Mouse (Mus musculus) adrenal gland, postnatal 25 days (tissue): Measurements from ENCODE around the gene Gm28051. TPM values are rescaled to one million over a fixed set of nuclear protein-coding genes. Genes with fewer than 3 reads are reported as not detected.

Source experiments
- DNase-seq: peaks from one replicate; pipeline ENCODE4 v3.0.0; 2021; ENCODE audit warnings: mixed read lengths
- total RNA-seq: library from RNA; stranded (reverse); gene quantifications from 2 replicates; pipeline ENCODE4 v1.2.3, GENCODE M21; 2021

The Gm28051 gene
- total RNA-seq, 1 experiment from 2014 or later: not detected

GRCm38 (mm10) chr12:102705906-102706640 lies 51.5 kb downstream of the Gm28051 start:
- DNase-seq: no peak

DNA sequence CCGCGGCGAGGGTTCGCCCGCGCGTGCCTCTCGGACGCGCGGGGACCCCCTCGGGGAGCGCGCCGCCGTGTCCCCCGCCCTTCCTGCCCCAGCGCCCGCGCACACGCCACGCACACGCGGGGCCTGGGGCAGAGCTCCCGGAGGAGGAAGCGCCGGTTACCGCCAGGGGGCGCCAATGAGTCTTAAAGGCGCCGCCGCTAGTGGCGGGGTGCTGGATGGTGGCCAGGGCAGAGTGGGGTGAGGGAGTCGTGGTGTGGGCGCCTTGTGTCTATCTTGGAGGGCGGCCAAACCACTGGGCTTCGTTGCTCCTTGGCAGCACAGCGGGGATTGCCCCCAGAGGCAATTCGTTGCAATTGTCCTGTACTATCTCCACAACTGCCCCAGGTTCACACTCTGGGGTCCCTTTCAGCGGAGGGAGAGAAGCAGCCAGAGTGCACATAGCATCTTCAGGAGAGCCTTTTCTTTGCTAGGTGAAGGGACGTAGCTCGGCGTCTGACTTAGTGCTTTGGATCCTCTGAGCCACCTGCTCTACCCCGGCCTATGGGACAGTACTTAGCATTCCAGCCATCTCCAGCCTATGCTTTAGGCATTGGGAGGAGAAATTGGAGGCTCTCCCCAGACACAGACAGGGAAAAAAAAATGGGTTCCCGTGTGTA lies 52.2 kb downstream of the Gm28051 start:
- peak; percentile 93 for DNase-seq

DNA sequence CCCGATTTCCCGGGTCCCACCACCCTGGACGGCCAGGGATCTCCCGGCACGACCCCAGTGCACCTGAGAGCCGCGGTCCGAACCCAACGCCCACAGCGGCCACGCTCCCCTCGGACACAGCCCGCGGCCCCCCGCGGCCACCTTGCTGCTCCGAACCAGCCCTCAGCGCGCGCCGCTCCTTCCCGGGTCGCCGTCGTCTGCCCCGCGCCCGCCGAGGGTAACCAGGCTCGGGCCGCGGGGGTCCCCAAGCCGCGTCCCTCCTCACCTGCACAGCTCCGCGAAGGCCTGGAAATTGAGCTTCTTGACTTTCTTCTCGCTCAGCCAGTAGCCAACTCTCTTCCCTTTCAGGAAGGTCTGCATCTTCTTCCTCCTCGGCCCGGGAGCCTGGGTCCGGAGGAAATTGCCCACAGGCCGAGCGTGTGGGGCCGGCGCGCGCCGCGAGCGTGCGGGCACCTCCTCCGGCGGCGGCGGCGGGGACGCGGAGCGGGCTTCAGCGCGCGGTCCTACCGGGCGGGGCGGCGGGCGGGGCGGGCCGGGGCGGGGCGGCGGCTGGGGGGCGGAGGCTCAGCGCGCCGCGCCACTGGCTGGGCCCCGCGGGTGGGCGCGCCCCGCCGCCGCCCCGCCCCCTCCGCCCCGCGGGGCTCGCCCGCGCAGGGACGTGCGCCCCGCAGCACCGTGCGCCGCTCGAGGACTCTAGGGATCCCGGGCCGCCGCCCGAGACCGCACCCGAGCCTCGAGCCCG lies 52.9 kb downstream of the Gm28051 start, which contains the start of gene Itpk1:
TSS of gene Itpk1 (minus strand) at position 474 of the 742 bp plus-strand sequence.
- peak; percentile 74 for DNase-seq

- no peak for DNase-seq
Observed at GRCm38 (mm10) chr12:102703921-102704408, 53.6 kb downstream of the Gm28051 start.

- no peak for DNase-seq
Observed at GRCm38 (mm10) chr12:102703441-102703840, 54.1 kb downstream of the Gm28051 start.

- DNase-seq: no peak
Observed at GRCm38 (mm10) chr12:102703111-102703412, 54.5 kb downstream of the Gm28051 start.

- peak; percentile 82 for DNase-seq
Observed at GRCm38 (mm10) chr12:102702356-102703110, 55.0 kb downstream of the Gm28051 start.

GRCm38 (mm10) chr12:102701691-102702207 lies 55.8 kb downstream of the Gm28051 start:
- DNase-seq: no peak

GRCm38 (mm10) chr12:102700453-102700852 lies 57.1 kb downstream of the Gm28051 start:
- DNase-seq: no peak

DNA sequence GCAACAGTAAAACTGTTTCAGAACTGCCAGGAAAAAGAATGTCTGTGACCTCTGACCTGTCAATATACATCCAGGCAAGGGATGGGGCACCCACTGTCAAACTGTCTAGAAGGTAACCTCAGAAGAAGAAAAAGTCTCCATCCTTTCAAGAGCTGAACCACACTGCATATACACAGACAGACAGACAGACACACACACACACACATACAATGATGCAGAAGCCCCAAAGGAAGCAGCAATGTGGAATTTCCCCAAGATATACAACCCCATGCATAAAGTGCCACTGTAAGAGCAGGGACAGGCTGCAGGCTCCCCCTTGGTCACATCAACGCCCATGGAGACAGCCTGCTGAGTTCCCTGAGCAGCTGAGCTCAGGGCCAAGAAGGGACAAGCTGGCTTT lies 58.4 kb downstream of the Gm28051 start:
- DNase-seq: no peak

DNA sequence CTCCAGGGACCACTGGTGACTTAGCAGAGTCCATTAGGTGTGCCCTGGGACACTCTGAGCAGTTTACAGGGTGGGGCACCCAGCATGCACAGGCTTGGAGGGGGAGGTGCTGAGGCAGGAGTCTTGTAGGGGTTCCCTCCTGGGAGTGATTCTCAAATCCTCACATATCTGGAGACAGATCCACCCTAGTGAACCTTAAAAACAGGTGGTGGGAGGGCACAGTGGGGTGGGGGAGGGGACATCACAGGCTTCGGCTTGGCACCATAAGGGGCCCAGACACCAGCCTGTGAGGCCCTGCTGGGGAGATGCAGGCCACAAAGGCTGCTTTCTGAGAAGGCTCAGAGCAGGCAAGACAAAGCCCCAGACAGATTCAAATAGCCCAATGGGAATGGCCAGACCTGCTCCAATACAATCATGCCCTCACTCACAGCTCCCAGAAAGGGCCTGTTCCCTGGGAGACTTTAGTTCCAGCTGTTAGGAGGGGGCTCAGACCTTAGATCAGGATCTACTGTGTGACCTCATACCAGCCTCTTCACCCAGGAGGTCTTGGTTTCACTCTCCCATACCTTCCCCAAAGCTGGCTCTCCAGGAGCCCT lies 59.4 kb downstream of the Gm28051 start:
- DNase-seq: no peak

DNA sequence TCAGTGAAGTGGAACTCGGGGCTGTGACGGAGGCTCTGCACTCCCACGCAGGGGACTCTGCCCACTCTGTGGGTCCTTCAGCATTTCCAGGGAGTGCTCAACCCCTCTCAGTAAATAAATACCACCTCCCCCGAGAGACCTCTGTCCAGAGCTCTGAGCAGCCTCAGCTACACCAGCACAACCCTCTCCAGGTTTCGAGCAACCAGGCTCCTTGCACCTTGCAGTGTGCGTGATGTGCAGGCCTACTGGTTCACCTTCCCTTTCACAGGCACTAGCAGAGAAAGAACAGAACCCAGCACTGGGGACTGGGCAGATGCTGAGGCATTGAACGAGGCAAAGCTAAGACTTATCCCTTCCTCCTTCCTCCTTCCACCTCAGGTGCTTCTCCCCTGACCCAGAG lies 60.2 kb downstream of the Gm28051 start:
- DNase-seq: no peak

DNA sequence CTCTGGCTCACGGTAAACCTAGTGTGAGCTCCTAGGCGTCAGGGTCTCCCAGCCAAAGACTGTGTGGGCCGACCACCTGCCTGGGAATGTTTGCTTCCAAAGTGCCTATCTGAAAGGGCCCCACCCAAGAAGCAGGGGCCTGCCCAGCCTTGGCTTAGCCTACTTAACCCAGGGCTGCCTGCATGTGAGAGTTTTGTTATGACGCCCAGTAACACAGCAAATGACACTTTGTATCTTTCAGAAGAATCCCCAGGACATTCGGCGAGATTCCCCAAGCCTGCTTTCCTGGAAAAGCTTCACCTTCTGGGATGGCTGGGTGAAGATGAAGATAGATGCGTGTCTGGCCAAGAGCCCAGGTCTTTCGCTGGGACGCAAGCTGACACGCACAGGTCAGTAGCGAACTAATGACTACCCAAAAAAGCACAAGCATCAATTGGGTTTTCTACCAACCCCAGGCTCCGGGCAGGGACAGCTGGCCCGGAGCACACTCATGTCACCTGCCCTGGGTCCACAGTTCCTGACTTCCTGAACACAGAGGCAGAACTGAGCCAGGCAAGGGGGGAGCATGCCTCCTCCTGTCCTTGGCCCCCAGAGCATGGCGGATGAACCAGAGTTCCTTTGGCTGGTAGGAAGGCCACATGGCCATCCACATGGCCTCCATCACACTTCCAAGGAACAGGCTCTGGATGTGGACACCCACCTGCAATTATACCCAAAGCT lies 60.8 kb downstream of the Gm28051 start:
- no peak for DNase-seq

GRCm38 (mm10) chr12:102695369-102696239 lies 62.0 kb downstream of the Gm28051 start:
- DNase-seq: no peak

DNA sequence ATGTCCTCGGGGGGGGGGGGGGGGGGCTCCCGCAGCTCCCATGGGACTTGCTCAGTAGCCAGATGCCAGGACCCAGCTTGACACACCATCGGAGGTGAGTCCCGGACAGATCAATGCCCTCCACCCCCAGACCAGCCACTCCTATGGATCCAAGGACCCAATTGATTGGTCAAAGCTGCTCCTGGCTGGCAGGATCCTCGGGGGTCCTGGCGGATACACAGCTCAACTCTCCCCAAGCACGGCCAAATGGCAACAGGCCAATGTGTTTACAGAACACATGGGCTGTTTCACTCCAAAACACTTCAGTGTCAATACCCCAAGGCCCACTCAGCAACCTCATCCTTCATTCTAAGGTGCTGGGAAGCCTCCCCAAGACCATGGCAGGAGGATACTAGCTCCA lies 65.8 kb downstream of the Gm28051 start:
- no peak for DNase-seq

DNA sequence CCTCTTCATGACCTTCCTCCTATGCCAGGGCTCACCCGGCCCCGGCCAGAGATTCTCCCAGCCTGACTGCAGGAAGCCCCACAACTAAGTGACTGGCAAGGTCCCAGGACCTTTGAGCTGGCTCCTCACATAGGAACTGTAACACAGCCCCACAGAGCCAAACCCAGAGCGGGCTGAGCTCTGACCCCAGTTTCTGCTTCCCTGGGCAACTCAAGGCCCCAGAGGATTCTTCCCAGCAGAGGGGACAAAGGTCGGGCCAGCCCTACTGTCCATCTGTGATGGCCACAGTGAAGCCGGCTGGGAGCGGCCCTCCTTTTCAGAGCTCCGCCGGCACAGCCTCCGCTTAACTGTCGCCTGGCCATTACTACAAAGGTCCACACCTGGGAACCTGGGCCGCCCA lies 66.4 kb downstream of the Gm28051 start:
- DNase-seq: peak; percentile 50

DNA sequence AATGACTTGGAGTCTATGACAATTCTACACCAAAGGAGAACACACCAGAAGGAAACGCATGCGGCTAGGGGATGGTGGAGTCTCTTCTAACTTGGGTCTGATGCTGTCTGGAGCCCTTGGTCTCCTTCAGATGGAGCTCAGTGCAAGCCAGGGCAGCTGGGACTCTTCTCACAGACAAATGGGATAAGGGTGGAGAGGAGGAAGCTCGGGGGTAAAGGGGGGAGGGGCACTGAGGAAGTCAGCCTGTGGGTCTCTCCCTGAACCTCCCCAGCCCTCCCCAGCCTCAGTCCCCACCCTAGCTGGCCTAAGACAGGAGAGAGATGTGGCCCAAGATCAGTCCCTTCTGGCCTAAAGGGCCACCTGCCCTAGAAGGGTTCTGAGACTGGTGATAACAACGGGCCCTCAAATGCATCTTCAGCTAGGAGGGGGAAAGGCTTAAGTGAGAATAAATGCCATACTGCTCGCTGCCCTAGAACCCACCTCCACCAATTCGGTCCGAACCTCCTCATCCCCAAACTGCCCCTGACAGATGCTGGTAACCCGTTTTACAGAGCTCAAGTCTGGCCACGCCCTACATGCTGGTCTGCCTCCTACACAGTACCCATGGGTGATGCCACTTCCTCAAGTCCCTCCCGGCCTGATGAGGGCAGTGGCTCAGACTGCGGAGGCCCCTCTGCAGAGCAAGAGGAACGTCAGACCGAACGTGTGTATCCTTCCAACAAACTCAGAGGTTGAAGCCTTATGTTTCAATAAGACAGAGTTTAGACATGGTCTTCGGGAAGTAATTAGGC lies 67.6 kb downstream of the Gm28051 start:
- DNase-seq: no peak

- DNase-seq: no peak
Observed at GRCm38 (mm10) chr12:102686321-102686720, 71.2 kb downstream of the Gm28051 start.

GRCm38 (mm10) chr12:102685523-102685931 lies 72.0 kb downstream of the Gm28051 start:
- DNase-seq: no peak
